Mouse (Mus musculus) CH12F3 (cell line): Measurements from ENCODE around the gene Tmem9b.

ENCODE experiments used
- in situ Hi-C: fragments of 300-500 bp; cut with MboI; formaldehyde crosslinking; loops from 2 replicates; pipeline ENCODE4 v1.14.3; 2020; ENCODE audit warnings: low sequenced_read_pairs

The Tmem9b gene

GRCm38 (mm10) chr7:109690101-109690500 is 62.6 kb downstream of the Tmem9b start:
- in situ Hi-C loops = no loop called here

- in situ Hi-C loops = no loop called here
Measured at GRCm38 (mm10) chr7:109686585-109687128, 66.0 kb downstream of the Tmem9b start.
